Mouse (Mus musculus): ENCODE results near the gene Foxp1. TPM values are rescaled to one million over a fixed set of nuclear protein-coding genes. Genes with fewer than 3 reads are reported as not detected.

Foxp1 gene
- polyA plus RNA-seq, 1 experiment from 2014 or later: 110 TPM

DNA sequence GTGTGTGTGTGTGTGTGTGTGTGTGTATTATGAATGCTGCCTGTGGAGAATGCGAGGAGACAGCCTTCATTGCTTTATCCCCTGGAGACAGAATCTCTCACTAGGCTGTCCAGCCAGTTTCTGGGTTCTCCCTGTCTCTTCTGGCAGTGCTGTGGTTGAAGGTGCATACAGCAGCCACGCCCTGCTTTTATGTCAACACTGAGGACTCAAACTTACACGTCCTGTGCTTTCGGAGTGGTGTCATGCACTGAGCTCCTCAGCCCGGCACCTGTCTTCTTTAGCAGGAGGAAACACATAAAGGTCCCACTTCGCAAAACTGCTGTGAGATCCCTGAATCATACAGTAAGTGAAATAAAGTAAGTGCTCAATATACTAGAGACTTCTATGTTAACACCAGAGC is 120.7 kb downstream of the Foxp1 start:
- WGBS (ENCODE audit: insufficient replicate concordance): 74% methylated on average over 6 of the region's 6 CpGs
- Histone ChIP-seq H3K36me3 (ENCODE audit: control insufficient read depth, insufficient read depth, low read length) (no peaks in the 10 kb centered on the region), H3K9me3 (replicated peaks; ENCODE audit: control insufficient read depth, low read length) (no peaks in the 10 kb centered on the region), H3K4me1 (ENCODE audit: control insufficient read depth, insufficient read depth, low read length) (0 out of 2 replicates have a peak, but pooled peaks cover 6% of the 10 kb centered on the region), H3K27ac (ENCODE audit: low read depth, low read length) (no peak overlapping the region), H3K4me2 (no peak overlapping the region), H3K4me3 (ENCODE audit: low read depth, low read length) (no peak overlapping the region), H3K27me3 (ENCODE audit: control insufficient read depth, insufficient read depth, low read length) (no peaks in the 10 kb centered on the region), H3K9ac (ENCODE audit: low read depth, low read length) (no peak overlapping the region)
- ATAC-seq (replicated peaks; ENCODE audit: insufficient number of reproducible peaks, low FRiP score, low TSS enrichment): no peak

DNA sequence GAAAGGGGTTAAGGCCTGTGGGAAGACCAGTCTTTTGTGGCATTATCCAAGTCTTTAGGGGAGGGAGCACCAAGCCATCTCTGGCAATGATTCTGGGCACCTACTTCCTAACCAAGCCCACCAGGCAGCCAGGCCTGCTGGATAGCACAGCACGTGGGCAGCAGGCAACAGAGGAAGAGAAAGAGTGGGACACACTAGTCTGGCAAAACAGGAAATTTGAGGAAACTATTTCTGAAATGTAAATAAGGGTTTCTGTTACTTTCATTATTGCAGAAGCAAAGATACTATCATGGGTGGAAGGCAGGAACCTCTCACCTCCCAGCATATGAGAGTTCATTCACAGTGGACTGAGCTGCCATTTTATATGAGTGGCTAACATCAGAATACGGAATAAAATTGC is 121.3 kb downstream of the Foxp1 start:
- H3K36me3 ChIP-seq (ENCODE audit: control insufficient read depth, insufficient read depth, low read length): no peaks in the 10 kb centered on the region
- WGBS (ENCODE audit: insufficient replicate concordance): 64% methylated on average over 2 of the region's 2 CpGs

DNA sequence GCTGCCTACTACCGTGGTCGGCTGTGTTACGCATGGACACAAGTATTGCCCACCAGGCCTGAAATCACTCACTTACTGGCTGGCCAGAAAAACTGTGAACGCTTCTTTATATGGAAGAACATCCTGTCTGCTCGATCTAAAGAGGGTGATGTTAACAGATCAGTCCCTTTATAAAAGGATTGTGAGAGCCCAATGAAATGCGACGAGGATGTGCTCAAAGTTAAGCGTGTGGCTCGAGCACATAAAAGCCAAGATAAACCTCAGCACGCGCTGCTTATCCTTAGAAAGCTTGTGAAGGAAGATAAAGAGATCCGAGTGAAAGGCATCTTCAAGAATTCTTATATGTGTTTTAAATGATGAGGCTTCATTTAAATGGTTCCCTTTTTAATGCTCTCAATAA is 126.8 kb downstream of the Foxp1 start:
- Histone ChIP-seq H3K27me3 (ENCODE audit: control insufficient read depth, insufficient read depth, low read length) (no peaks in the 10 kb centered on the region), H3K9me3 (replicated peaks; ENCODE audit: control insufficient read depth, low read length) (no peaks in the 10 kb centered on the region), H3K4me1 (ENCODE audit: control insufficient read depth, insufficient read depth, low read length) (no peaks in the 10 kb centered on the region), H3K9ac (ENCODE audit: low read depth, low read length) (no peak overlapping the region), H3K4me3 (ENCODE audit: low read depth, low read length) (no peak overlapping the region), H3K4me2 (no peak overlapping the region), H3K27ac (ENCODE audit: low read depth, low read length) (no peak overlapping the region), H3K36me3 (ENCODE audit: control insufficient read depth, insufficient read depth, low read length) (no peaks in the 10 kb centered on the region)
- 69% methylated on average over 12 of the region's 12 CpGs for WGBS (ENCODE audit: insufficient replicate concordance)
- no peak for ATAC-seq (replicated peaks; ENCODE audit: insufficient number of reproducible peaks, low FRiP score, low TSS enrichment)

More for the DNA sequence above, 121.3 kb downstream of the Foxp1 start:
- H3K27ac ChIP-seq (ENCODE audit: low read depth, low read length): no peak overlapping the region
- no peak for ATAC-seq (replicated peaks; ENCODE audit: insufficient number of reproducible peaks, low FRiP score, low TSS enrichment)
- no peak overlapping the region for H3K9ac ChIP-seq (ENCODE audit: low read depth, low read length)
- H3K4me1 ChIP-seq (ENCODE audit: control insufficient read depth, insufficient read depth, low read length): 0 out of 2 replicates have a peak, but pooled peaks cover 3% of the 10 kb centered on the region
- H3K4me3 ChIP-seq (ENCODE audit: low read depth, low read length): no peak overlapping the region
- H3K27me3 ChIP-seq (ENCODE audit: control insufficient read depth, insufficient read depth, low read length): no peaks in the 10 kb centered on the region
- no peak overlapping the region for H3K4me2 ChIP-seq
- no peaks in the 10 kb centered on the region for H3K9me3 ChIP-seq (replicated peaks; ENCODE audit: control insufficient read depth, low read length)

- H3K27ac ChIP-seq (ENCODE audit: low read depth, low read length): no peak overlapping the region
- no peaks in the 10 kb centered on the region for H3K9me3 ChIP-seq (replicated peaks; ENCODE audit: control insufficient read depth, low read length)
- no peak overlapping the region for H3K4me3 ChIP-seq (ENCODE audit: low read depth, low read length)
- no peak overlapping the region for H3K4me2 ChIP-seq
- no peaks in the 10 kb centered on the region for H3K36me3 ChIP-seq (ENCODE audit: control insufficient read depth, insufficient read depth, low read length)
- no peaks in the 10 kb centered on the region for H3K27me3 ChIP-seq (ENCODE audit: control insufficient read depth, insufficient read depth, low read length)
- no peak overlapping the region for H3K9ac ChIP-seq (ENCODE audit: low read depth, low read length)
- no peaks in the 10 kb centered on the region for H3K4me1 ChIP-seq (ENCODE audit: control insufficient read depth, insufficient read depth, low read length)
- ATAC-seq (replicated peaks; ENCODE audit: insufficient number of reproducible peaks, low FRiP score, low TSS enrichment): no peak
- 49% methylated on average over 5 of the region's 5 CpGs for WGBS (ENCODE audit: insufficient replicate concordance)
Measured at GRCm38 (mm10) chr6:99394801-99395200, 127.7 kb downstream of the Foxp1 start.

- Histone ChIP-seq H3K9ac (ENCODE audit: low read depth, low read length) (no peak overlapping the region), H3K36me3 (ENCODE audit: control insufficient read depth, insufficient read depth, low read length) (no peaks in the 10 kb centered on the region), H3K4me2 (no peak overlapping the region), H3K4me3 (ENCODE audit: low read depth, low read length) (no peak overlapping the region), H3K4me1 (ENCODE audit: control insufficient read depth, insufficient read depth, low read length) (peaks cover 4% of the 10 kb centered on the region), H3K27me3 (ENCODE audit: control insufficient read depth, insufficient read depth, low read length) (no peaks in the 10 kb centered on the region), H3K27ac (ENCODE audit: low read depth, low read length) (no peak overlapping the region), H3K9me3 (replicated peaks; ENCODE audit: control insufficient read depth, low read length) (no peaks in the 10 kb centered on the region)
- ATAC-seq (replicated peaks; ENCODE audit: insufficient number of reproducible peaks, low FRiP score, low TSS enrichment): no peak
- WGBS (ENCODE audit: insufficient replicate concordance): 92% methylated on average over 6 of the region's 6 CpGs
Measured at GRCm38 (mm10) chr6:99392484-99392883, 130.0 kb downstream of the Foxp1 start.

- H3K36me3 ChIP-seq (ENCODE audit: control insufficient read depth, insufficient read depth, low read length): no peaks in the 10 kb centered on the region
- H3K9ac ChIP-seq (ENCODE audit: low read depth, low read length): 0 out of 2 replicates have a peak overlapping the region, but pooled peaks have one; percentile 2
- H3K4me2 ChIP-seq: no peak overlapping the region
- ATAC-seq (replicated peaks; ENCODE audit: insufficient number of reproducible peaks, low FRiP score, low TSS enrichment): no peak
- H3K27me3 ChIP-seq (ENCODE audit: control insufficient read depth, insufficient read depth, low read length): no peaks in the 10 kb centered on the region
- 59% methylated on average over 19 of the region's 19 CpGs for WGBS (ENCODE audit: insufficient replicate concordance)
- H3K4me3 ChIP-seq (ENCODE audit: low read depth, low read length): no peak overlapping the region
- peak overlapping the region; percentile 60 for H3K27ac ChIP-seq (ENCODE audit: low read depth, low read length)
- H3K4me1 ChIP-seq (ENCODE audit: control insufficient read depth, insufficient read depth, low read length): peaks cover 8% of the 10 kb centered on the region
- no peaks in the 10 kb centered on the region for H3K9me3 ChIP-seq (replicated peaks; ENCODE audit: control insufficient read depth, low read length)
Measured at GRCm38 (mm10) chr6:99388741-99389675, 133.5 kb downstream of the Foxp1 start.

GRCm38 (mm10) chr6:99388023-99388422 is 134.5 kb downstream of the Foxp1 start:
- Histone ChIP-seq H3K4me2 (no peak overlapping the region), H3K27ac (ENCODE audit: low read depth, low read length) (no peak overlapping the region), H3K36me3 (ENCODE audit: control insufficient read depth, insufficient read depth, low read length) (no peaks in the 10 kb centered on the region), H3K9me3 (replicated peaks; ENCODE audit: control insufficient read depth, low read length) (no peaks in the 10 kb centered on the region), H3K4me3 (ENCODE audit: low read depth, low read length) (no peak overlapping the region), H3K4me1 (ENCODE audit: control insufficient read depth, insufficient read depth, low read length) (peaks cover 17% of the 10 kb centered on the region), H3K9ac (ENCODE audit: low read depth, low read length) (no peak overlapping the region), H3K27me3 (ENCODE audit: control insufficient read depth, insufficient read depth, low read length) (no peaks in the 10 kb centered on the region)
- ATAC-seq (replicated peaks; ENCODE audit: insufficient number of reproducible peaks, low FRiP score, low TSS enrichment): no peak
- WGBS (ENCODE audit: insufficient replicate concordance): 80% methylated on average over 5 of the region's 5 CpGs

- Histone ChIP-seq H3K9me3 (replicated peaks; ENCODE audit: control insufficient read depth, low read length) (no peaks in the 10 kb centered on the region), H3K4me2 (no peak overlapping the region), H3K4me1 (ENCODE audit: control insufficient read depth, insufficient read depth, low read length) (peaks cover 18% of the 10 kb centered on the region), H3K36me3 (ENCODE audit: control insufficient read depth, insufficient read depth, low read length) (no peaks in the 10 kb centered on the region), H3K4me3 (ENCODE audit: low read depth, low read length) (no peak overlapping the region), H3K9ac (ENCODE audit: low read depth, low read length) (no peak overlapping the region), H3K27me3 (ENCODE audit: control insufficient read depth, insufficient read depth, low read length) (no peaks in the 10 kb centered on the region), H3K27ac (ENCODE audit: low read depth, low read length) (no peak overlapping the region)
- ATAC-seq (replicated peaks; ENCODE audit: insufficient number of reproducible peaks, low FRiP score, low TSS enrichment): no peak
- 72% methylated on average over 2 of the region's 2 CpGs for WGBS (ENCODE audit: insufficient replicate concordance)
Measured at GRCm38 (mm10) chr6:99385059-99385604, 137.4 kb downstream of the Foxp1 start.
